Mouse (Mus musculus): ENCODE results near the gene Sdk2. TPM values are rescaled to one million over a fixed set of nuclear protein-coding genes. Genes with fewer than 3 reads are reported as not detected.

The Sdk2 gene
- polyA plus RNA-seq, 1 experiment from 2014 or later = 3.6 TPM

DNA sequence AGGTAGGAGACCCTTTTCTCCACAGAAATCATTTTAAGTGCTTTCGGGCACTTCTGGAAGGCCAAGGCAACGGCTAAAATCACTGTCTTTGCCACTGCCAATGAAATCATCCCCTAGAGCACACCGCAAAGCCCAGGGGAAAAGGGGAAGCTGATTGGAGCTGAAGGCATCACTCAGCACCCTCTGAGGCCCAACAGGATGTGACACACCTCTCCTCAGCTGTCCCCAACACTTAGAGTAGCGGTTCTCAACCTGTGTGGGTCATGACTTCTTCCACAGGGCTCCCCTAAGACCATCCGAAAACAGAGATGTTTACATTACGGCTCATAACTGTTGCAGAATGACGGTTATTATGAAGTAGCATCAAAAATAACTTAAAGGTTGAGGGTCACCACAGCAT is 305.2 kb downstream of the Sdk2 start:
- no peak overlapping the region for H3K27ac ChIP-seq
- no peaks in the 10 kb centered on the region for H3K36me3 ChIP-seq (replicated peaks; ENCODE audit: control insufficient read depth, insufficient read depth)
- H3K9me3 ChIP-seq (ENCODE audit: control insufficient read depth, low read length) = no peaks in the 10 kb centered on the region
- H3K27me3 ChIP-seq (ENCODE audit: control insufficient read depth, insufficient read depth, low read length) = no peaks in the 10 kb centered on the region
- ATAC-seq (ENCODE audit: low FRiP score) = no peak
- DNase-seq (ENCODE audit: low spot score) = no peak
- peaks cover 6% of the 10 kb centered on the region for H3K4me1 ChIP-seq (replicated peaks; ENCODE audit: control insufficient read depth, insufficient read depth, low read length)
- no peak overlapping the region for H3K9ac ChIP-seq
- WGBS = 96% methylated on average over 7 of the region's 7 CpGs
- H3K4me2 ChIP-seq (replicated peaks) = no peak overlapping the region
- no peak overlapping the region for H3K4me3 ChIP-seq (replicated peaks; ENCODE audit: low read length)

DNA sequence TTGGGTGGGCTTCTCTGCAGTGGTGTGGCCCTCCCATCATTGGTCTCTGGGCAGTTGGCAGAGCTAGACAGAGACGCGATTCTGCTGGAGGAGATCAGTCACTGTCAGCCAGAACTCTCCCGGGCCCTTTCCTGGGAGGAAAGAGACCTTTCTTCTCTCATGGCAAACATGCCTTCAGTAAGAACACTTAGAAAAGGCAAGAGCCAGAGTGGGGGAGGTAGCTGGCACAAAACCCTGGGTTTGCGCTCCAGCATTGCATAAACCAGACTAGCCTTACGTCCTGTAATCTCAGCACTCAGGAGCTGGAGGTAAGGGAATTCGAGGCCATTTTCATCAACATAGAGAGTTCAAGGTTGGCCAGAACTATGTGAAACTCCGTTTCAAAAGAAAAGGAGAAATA is 306.4 kb downstream of the Sdk2 start:
- DNase-seq (ENCODE audit: low spot score) (no peak), ATAC-seq (ENCODE audit: low FRiP score) (no peak)
- Histone ChIP-seq H3K4me1 (replicated peaks; ENCODE audit: control insufficient read depth, insufficient read depth, low read length) (no peaks in the 10 kb centered on the region), H3K27ac (no peak overlapping the region), H3K27me3 (ENCODE audit: control insufficient read depth, insufficient read depth, low read length) (no peaks in the 10 kb centered on the region), H3K9ac (no peak overlapping the region), H3K36me3 (replicated peaks; ENCODE audit: control insufficient read depth, insufficient read depth) (no peaks in the 10 kb centered on the region), H3K4me3 (replicated peaks; ENCODE audit: low read length) (no peak overlapping the region), H3K9me3 (ENCODE audit: control insufficient read depth, low read length) (no peaks in the 10 kb centered on the region), H3K4me2 (replicated peaks) (no peak overlapping the region)
- 60% methylated on average over 7 of the region's 7 CpGs for WGBS

DNA sequence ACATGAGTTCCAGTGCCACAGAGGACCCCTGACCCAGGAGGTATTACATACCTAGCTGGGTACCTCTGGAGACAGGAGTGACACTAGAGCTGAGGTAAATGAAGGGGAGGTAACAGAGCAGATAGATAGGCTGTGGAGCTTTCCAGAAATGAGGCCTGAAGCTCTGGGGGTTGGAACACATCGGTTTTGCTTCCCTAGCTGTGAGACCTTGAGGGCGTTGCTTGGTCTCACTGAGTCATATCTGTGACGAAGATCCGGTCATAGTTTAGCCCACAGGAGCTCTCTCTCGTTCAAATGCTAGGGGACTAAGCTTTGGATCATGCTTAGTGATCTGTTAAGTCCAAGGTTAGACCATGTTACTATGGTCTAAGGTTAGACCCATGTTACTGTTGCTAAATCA is 308.0 kb downstream of the Sdk2 start:
- DNase-seq (ENCODE audit: low spot score) (no peak), ATAC-seq (ENCODE audit: low FRiP score) (no peak)
- 94% methylated on average over 5 of the region's 5 CpGs for WGBS
- no peak overlapping the region for H3K9ac ChIP-seq
- H3K9me3 ChIP-seq (ENCODE audit: control insufficient read depth, low read length) = no peaks in the 10 kb centered on the region
- no peaks in the 10 kb centered on the region for H3K36me3 ChIP-seq (replicated peaks; ENCODE audit: control insufficient read depth, insufficient read depth)
- H3K4me2 ChIP-seq (replicated peaks) = no peak overlapping the region
- no peak overlapping the region for H3K27ac ChIP-seq
- H3K4me1 ChIP-seq (replicated peaks; ENCODE audit: control insufficient read depth, insufficient read depth, low read length) = no peaks in the 10 kb centered on the region
- H3K4me3 ChIP-seq (replicated peaks; ENCODE audit: low read length) = no peak overlapping the region
- no peaks in the 10 kb centered on the region for H3K27me3 ChIP-seq (ENCODE audit: control insufficient read depth, insufficient read depth, low read length)

DNA sequence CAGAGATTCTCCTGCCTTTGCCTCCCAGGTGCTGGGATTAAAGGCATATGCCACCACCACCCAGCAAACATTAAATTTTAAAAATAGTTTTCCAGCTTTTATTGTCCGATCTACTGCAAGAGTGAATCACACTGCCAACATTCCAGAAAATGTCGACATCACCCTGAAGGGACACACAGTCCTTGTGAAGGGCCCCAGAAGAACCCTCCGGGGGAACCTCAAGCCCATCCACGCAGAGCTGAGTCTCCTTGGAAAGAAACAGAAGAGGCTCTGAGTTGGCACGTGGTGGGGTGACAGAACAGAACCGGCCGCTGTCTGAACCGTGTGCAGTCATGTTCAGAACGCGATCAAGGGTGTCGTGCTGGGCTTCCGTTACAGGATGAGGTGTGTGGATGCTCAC is 310.3 kb downstream of the Sdk2 start:
- no peaks in the 10 kb centered on the region for H3K36me3 ChIP-seq (replicated peaks; ENCODE audit: control insufficient read depth, insufficient read depth)
- H3K9ac ChIP-seq = no peak overlapping the region
- no peaks in the 10 kb centered on the region for H3K9me3 ChIP-seq (ENCODE audit: control insufficient read depth, low read length)
- H3K27me3 ChIP-seq (ENCODE audit: control insufficient read depth, insufficient read depth, low read length) = no peaks in the 10 kb centered on the region
- DNase-seq (ENCODE audit: low spot score) = no peak
- no peak overlapping the region for H3K27ac ChIP-seq
- no peak for ATAC-seq (ENCODE audit: low FRiP score)
- 0 out of 2 replicates have a peak, but pooled peaks cover 3% of the 10 kb centered on the region for H3K4me1 ChIP-seq (replicated peaks; ENCODE audit: control insufficient read depth, insufficient read depth, low read length)
- 96% methylated on average over 12 of the region's 12 CpGs for WGBS
- no peak overlapping the region for H3K4me3 ChIP-seq (replicated peaks; ENCODE audit: low read length)
- H3K4me2 ChIP-seq (replicated peaks) = no peak overlapping the region

DNA sequence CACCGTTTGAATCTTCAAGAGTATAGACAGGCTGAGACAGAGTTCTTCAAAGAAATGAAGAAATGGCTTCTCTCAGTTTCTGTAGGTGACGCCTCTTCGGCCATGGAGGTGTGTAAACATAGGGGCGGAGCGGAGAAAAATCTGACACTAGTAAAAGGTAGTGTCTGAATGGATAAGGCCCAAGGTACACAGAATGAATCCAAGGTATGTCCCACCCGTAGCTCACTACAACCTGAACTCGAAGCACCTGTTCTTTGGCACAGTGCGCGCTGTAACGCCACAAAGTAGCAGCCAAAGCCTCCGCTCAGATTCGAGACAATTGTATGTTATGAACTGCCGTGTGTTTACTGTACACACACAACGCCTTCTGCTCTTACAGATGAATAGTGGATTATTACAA is 311.0 kb downstream of the Sdk2 start:
- Histone ChIP-seq H3K4me3 (replicated peaks; ENCODE audit: low read length) (no peak overlapping the region), H3K4me1 (replicated peaks; ENCODE audit: control insufficient read depth, insufficient read depth, low read length) (0 out of 2 replicates have a peak, but pooled peaks cover 3% of the 10 kb centered on the region), H3K9ac (no peak overlapping the region), H3K9me3 (ENCODE audit: control insufficient read depth, low read length) (no peaks in the 10 kb centered on the region), H3K27me3 (ENCODE audit: control insufficient read depth, insufficient read depth, low read length) (no peaks in the 10 kb centered on the region), H3K27ac (no peak overlapping the region), H3K36me3 (replicated peaks; ENCODE audit: control insufficient read depth, insufficient read depth) (no peaks in the 10 kb centered on the region), H3K4me2 (replicated peaks) (no peak overlapping the region)
- DNase-seq (ENCODE audit: low spot score) (no peak), ATAC-seq (ENCODE audit: low FRiP score) (no peak)
- 91% methylated on average over 14 of the region's 14 CpGs for WGBS

DNA sequence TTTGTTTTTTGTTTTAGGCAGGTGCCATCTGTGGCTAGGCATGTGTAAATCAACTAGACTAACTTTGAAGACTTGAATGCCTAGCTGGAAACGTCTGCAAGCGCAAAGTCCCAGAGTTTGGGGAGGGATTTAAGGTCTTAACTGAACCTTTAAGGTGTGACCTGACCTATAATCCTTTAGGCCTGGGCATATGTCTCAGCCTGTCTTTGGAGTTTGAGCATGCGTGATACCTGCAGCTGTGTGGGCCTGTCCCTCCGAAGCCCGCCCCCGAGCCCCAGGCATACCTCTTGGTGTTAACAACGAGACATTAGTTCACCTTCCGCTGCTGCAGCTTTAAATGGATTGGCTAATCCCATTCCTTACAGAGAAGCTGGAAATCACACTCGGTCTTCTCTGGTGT is 312.0 kb downstream of the Sdk2 start:
- Histone ChIP-seq H3K4me3 (replicated peaks; ENCODE audit: low read length) (no peak overlapping the region), H3K9ac (no peak overlapping the region), H3K27ac (no peak overlapping the region), H3K36me3 (replicated peaks; ENCODE audit: control insufficient read depth, insufficient read depth) (no peaks in the 10 kb centered on the region), H3K9me3 (ENCODE audit: control insufficient read depth, low read length) (no peaks in the 10 kb centered on the region), H3K4me1 (replicated peaks; ENCODE audit: control insufficient read depth, insufficient read depth, low read length) (peaks cover 8% of the 10 kb centered on the region), H3K27me3 (ENCODE audit: control insufficient read depth, insufficient read depth, low read length) (no peaks in the 10 kb centered on the region), H3K4me2 (replicated peaks) (no peak overlapping the region)
- DNase-seq (ENCODE audit: low spot score) (no peak), ATAC-seq (ENCODE audit: low FRiP score) (no peak)
- 47% methylated on average over 9 of the region's 9 CpGs for WGBS

DNA sequence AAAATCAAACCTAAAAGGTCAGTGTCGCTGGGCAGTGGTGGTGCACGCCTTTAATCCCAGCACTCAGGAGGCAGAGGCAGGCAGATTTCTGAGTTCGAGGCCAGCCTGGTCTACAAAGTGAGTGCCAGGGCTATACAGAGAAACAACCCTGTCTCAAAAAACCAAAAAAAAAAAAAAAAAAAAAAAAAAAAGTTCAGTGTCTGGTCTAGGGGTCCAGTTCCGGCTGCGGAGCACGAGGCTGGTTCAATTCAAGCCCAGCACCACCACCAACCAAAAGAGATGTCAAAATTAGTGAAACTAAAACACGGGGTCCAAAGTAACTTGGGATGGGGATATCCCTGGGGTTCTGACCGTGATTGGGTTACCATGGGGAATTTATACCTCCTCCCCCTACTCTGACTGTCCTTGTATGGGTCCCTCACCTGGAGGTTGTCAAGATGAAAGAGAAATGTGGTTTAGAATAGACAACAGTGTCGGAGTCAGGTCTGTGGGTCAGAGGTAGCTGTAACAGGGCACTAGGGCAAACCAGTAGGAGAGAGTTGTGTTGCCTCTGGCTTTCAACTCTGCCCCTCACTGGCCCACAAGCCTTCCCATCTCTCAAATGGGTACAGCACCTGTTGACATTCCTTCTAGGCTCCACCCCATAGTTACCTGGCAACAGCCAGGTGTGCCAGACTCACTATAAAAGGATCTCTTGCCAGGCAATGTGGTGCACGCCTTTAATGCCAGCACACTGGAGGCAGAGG is 314.0 kb downstream of the Sdk2 start:
- Histone ChIP-seq H3K9me3 (ENCODE audit: control insufficient read depth, low read length) (no peaks in the 10 kb centered on the region), H3K4me2 (replicated peaks) (no peak overlapping the region), H3K36me3 (replicated peaks; ENCODE audit: control insufficient read depth, insufficient read depth) (no peaks in the 10 kb centered on the region), H3K4me3 (replicated peaks; ENCODE audit: low read length) (no peak overlapping the region), H3K27me3 (ENCODE audit: control insufficient read depth, insufficient read depth, low read length) (no peaks in the 10 kb centered on the region), H3K27ac (no peak overlapping the region), H3K9ac (no peak overlapping the region), H3K4me1 (replicated peaks; ENCODE audit: control insufficient read depth, insufficient read depth, low read length) (peaks cover 28% of the 10 kb centered on the region)
- DNase-seq (ENCODE audit: low spot score) (no peak), ATAC-seq (ENCODE audit: low FRiP score) (no peak)
- WGBS = 93% methylated on average over 10 of the region's 10 CpGs

- H3K4me3 ChIP-seq (replicated peaks; ENCODE audit: low read length) = peak overlapping the region; percentile 90
- H3K4me2 ChIP-seq (replicated peaks) = peak overlapping the region; percentile 77
- 30% methylated on average over 15 of the region's 15 CpGs for WGBS
- H3K4me1 ChIP-seq (replicated peaks; ENCODE audit: control insufficient read depth, insufficient read depth, low read length) = peaks cover 34% of the 10 kb centered on the region
- peak overlapping the region; percentile 93; the same call in 1 of the 2 replicates for H3K9ac ChIP-seq
- no peaks in the 10 kb centered on the region for H3K36me3 ChIP-seq (replicated peaks; ENCODE audit: control insufficient read depth, insufficient read depth)
- no peaks in the 10 kb centered on the region for H3K9me3 ChIP-seq (ENCODE audit: control insufficient read depth, low read length)
- peak overlapping the region; percentile 94 for H3K27ac ChIP-seq
- no peaks in the 10 kb centered on the region for H3K27me3 ChIP-seq (ENCODE audit: control insufficient read depth, insufficient read depth, low read length)
- ATAC-seq (ENCODE audit: low FRiP score) (peak; percentile 2; the same call in 1 of the 2 replicates), DNase-seq (ENCODE audit: low spot score) (no peak)
These were observed 314.6 kb downstream of the Sdk2 start for GRCm38 (mm10) chr11:113752158-113752661.

- Histone ChIP-seq H3K36me3 (replicated peaks; ENCODE audit: control insufficient read depth, insufficient read depth) (no peaks in the 10 kb centered on the region), H3K27ac (peak within 1 kb of the TSS; percentile 94), H3K9ac (peak within 1 kb of the TSS; percentile 93), H3K4me3 (replicated peaks; ENCODE audit: low read length) (peak within 1 kb of the TSS; percentile 90), H3K9me3 (ENCODE audit: control insufficient read depth, low read length) (no peaks in the 10 kb centered on the region), H3K4me2 (replicated peaks) (peak within 1 kb of the TSS; percentile 77), H3K4me1 (replicated peaks; ENCODE audit: control insufficient read depth, insufficient read depth, low read length) (peaks cover 38% of the 10 kb centered on the region), H3K27me3 (ENCODE audit: control insufficient read depth, insufficient read depth, low read length) (no peaks in the 10 kb centered on the region)
- ATAC-seq (ENCODE audit: low FRiP score) (peak; percentile 90), DNase-seq (ENCODE audit: low spot score) (peak; percentile 90)
- WGBS = under 1% methylated on average over 44 of the region's 44 CpGs
These were observed 315.3 kb downstream of the Sdk2 start, which contains the start of gene Cdc42ep4 for GRCm38 (mm10) chr11:113751484-113752084. Cdc42ep4 (minus strand) TSS chr11:113751881.
